Comparison of ENCODE assay signal across 9 mouse cellular contexts in genomic region chr6:119635629-119636028, GRCm38 (mm10).
DNase-seq lines count a peak whose midpoint lies in the region; ATAC-seq and TF ChIP-seq lines count a peak whose summit lies in the region.
"Had no signal": no experiment of that assay in that cellular context is flagged by ENCODE, and none has a peak within 500 bp of the region (broad histone marks: within the 10 kb centered on the region; RNA-seq: fewer than 3 reads in every experiment).

No protein-coding gene starts in this region.

- H3K27ac ChIP-seq in heart, adult 2 months = 0 out of 2 replicates have a peak overlapping the region, but pooled peaks have one; percentile 3
- H3K27ac ChIP-seq in heart, embryonic 10.5 days = no peak overlapping the region
- H3K27ac ChIP-seq in intestine, postnatal 0 days (ENCODE audit: low read depth, low read length) = no peak overlapping the region
- H3K27ac ChIP-seq: limb, embryonic 15.5 days had no signal

- no peak for TF ChIP-seq POLR2A in heart, adult 2 months (IDR thresholded peaks at IDR 0.05; ENCODE audit: insufficient read depth, low read depth, low read length)

- no peak for TF ChIP-seq EP300 in heart, adult 2 months (IDR thresholded peaks at IDR 0.05; ENCODE audit: insufficient read depth, low read depth, low read length)

- no peaks in the 10 kb centered on the region for H3K27me3 ChIP-seq in heart, adult 2 months (ENCODE audit: control insufficient read depth, insufficient read depth, low read length)
- no peaks in the 10 kb centered on the region for H3K27me3 ChIP-seq in heart, embryonic 10.5 days (ENCODE audit: insufficient read depth, poor library complexity, severe bottlenecking)
- H3K27me3 ChIP-seq in intestine, postnatal 0 days (replicated peaks; ENCODE audit: control insufficient read depth, insufficient read depth, low read length) = no peaks in the 10 kb centered on the region
- H3K27me3 ChIP-seq: limb, embryonic 15.5 days had no signal

- 37% methylated on average over 2 of the region's 2 CpGs for WGBS in heart, adult 2 months
- WGBS in heart, embryonic 10.5 days = 55% methylated on average over 2 of the region's 2 CpGs
- WGBS in intestine, postnatal 0 days = 34% methylated on average over 2 of the region's 2 CpGs

- H3K4me2 ChIP-seq in intestine, postnatal 0 days (replicated peaks; ENCODE audit: low read depth) = no peak overlapping the region
- H3K4me2 ChIP-seq: limb, embryonic 15.5 days had no signal

- ATAC-seq in intestine, postnatal 0 days = peak; percentile 83

- no peaks in the 10 kb centered on the region for H3K79me2 ChIP-seq in heart, adult 2 months (replicated peaks; ENCODE audit: control insufficient read depth, insufficient read depth, low read length)

- no peak for TF ChIP-seq CTCF in heart, adult 2 months (IDR thresholded peaks at IDR 0.05)
- TF ChIP-seq CTCF in intestine, postnatal 0 days (IDR thresholded peaks at IDR 0.05; ENCODE audit: low read depth) = no peak

- H3K4me1 ChIP-seq in heart, adult 2 months (ENCODE audit: control insufficient read depth, insufficient read depth, low read length) = peaks cover 1% of the 10 kb centered on the region; the same call in 1 of the 2 replicates
- no peaks in the 10 kb centered on the region for H3K4me1 ChIP-seq in heart, embryonic 10.5 days
- no peaks in the 10 kb centered on the region for H3K4me1 ChIP-seq in intestine, postnatal 0 days (replicated peaks; ENCODE audit: control insufficient read depth, insufficient read depth, low read length)

- no peak overlapping the region for H3K9ac ChIP-seq in heart, adult 2 months (ENCODE audit: low read depth, low read length)
- no peak overlapping the region for H3K9ac ChIP-seq in intestine, postnatal 0 days (ENCODE audit: low read depth, low read length)
- H3K9ac ChIP-seq: limb, embryonic 15.5 days had no signal

- H3K9me3 ChIP-seq in heart, embryonic 10.5 days = no peaks in the 10 kb centered on the region
- H3K9me3 ChIP-seq in intestine, postnatal 0 days (ENCODE audit: control insufficient read depth) = no peaks in the 10 kb centered on the region
- H3K9me3 ChIP-seq: limb, embryonic 15.5 days had no signal

- peak; percentile 25 to 57 for DNase-seq in heart, adult 2 months
- no peak for DNase-seq in heart, embryonic 10.5 days (ENCODE audit: low spot score)
- DNase-seq in adipocyte (ENCODE audit: low spot score) = peak; percentile 73
- peak; percentile 82 for DNase-seq in mesoderm, embryonic 11.5 days (ENCODE audit: low read depth, low spot score)
- no peak for DNase-seq in cerebellum, adult 18-20 months
- DNase-seq in urinary bladder, postnatal 14 days (ENCODE audit: low spot score) = no peak
- no peak for DNase-seq in left cerebral cortex, postnatal 14 days (ENCODE audit: low spot score in 2 of 2)

- intact Hi-C loops in heart, adult 2 months (cut with DNase I) = no loop called here
- intact Hi-C loops in left cerebral cortex, postnatal 14 days (cut with DNase I) = no loop called here

- H3K36me3 ChIP-seq in heart, adult 2 months (ENCODE audit: control insufficient read depth, insufficient read depth, low read length) = no peaks in the 10 kb centered on the region; the same call in 1 of the 2 replicates
- no peaks in the 10 kb centered on the region for H3K36me3 ChIP-seq in heart, embryonic 10.5 days
- no peaks in the 10 kb centered on the region for H3K36me3 ChIP-seq in intestine, postnatal 0 days (ENCODE audit: control insufficient read depth, insufficient read depth)
- H3K36me3 ChIP-seq: limb, embryonic 15.5 days had no signal

- no peak overlapping the region for H3K4me3 ChIP-seq in heart, adult 2 months
- H3K4me3 ChIP-seq in heart, embryonic 10.5 days = no peak overlapping the region
- H3K4me3 ChIP-seq in intestine, postnatal 0 days (ENCODE audit: low read depth, low read length) = no peak overlapping the region
- H3K4me3 ChIP-seq: limb, embryonic 15.5 days had no signal

Comparison
In these comparisons a context has a peak if more than half of its experiments do, and no peak if none do; other contexts are left out.
1. DNase-seq: peak in heart, adult 2 months (2 of 2), adipocyte (single experiment) and mesoderm, embryonic 11.5 days (single experiment); none in heart, embryonic 10.5 days (single experiment), cerebellum, adult 18-20 months (0 of 2), urinary bladder, postnatal 14 days (single experiment) and left cerebral cortex, postnatal 14 days (0 of 2).